Mouse (Mus musculus) G1E (cell line): ENCODE measurements around the gene Ralgapa2. TPM values are rescaled to one million over a fixed set of nuclear protein-coding genes. Genes with fewer than 3 reads are reported as not detected.

Experiments used
- ATAC-seq: 2 replicates; pipeline ENCODE4 v1.8.0; 2016; ENCODE audit warnings: mild to moderate bottlenecking; ENCODE audit not compliant: insufficient number of reproducible peaks, poor library complexity, low FRiP score, severe bottlenecking; ENCODE audit errors: extremely low read depth
- DNase-seq: peaks from one replicate; pipeline ENCODE4 v3.0.0; 2012; ENCODE audit warnings: low spot score
- H3K27me3 ChIP-seq: 2 replicates; pipeline ENCODE4 v1.6.1; 2012; ENCODE audit warnings: mild to moderate bottlenecking, low read length, inconsistent platforms; ENCODE audit not compliant: insufficient read depth
- H3K36me3 ChIP-seq: replicated peaks from 2 replicates; pipeline ENCODE3; 2012; ENCODE audit warnings: mild to moderate bottlenecking, inconsistent platforms
- H3K4me1 ChIP-seq: 2 replicates; pipeline ENCODE4 v1.6.1; 2012; ENCODE audit warnings: low read depth, low read length, inconsistent platforms, mixed read lengths; ENCODE audit not compliant: insufficient read depth
- H3K4me3 ChIP-seq: 2 replicates; pipeline ENCODE4 v1.5.1; 2012; ENCODE audit warnings: low read depth, mild to moderate bottlenecking, inconsistent platforms, low read length, moderate library complexity, mixed read lengths
- H3K9me3 ChIP-seq: replicated peaks from 2 replicates; pipeline ENCODE4 v1.6.1; 2012; ENCODE audit warnings: inconsistent platforms
- CTCF ChIP-seq: IDR thresholded peaks from 2 replicates; pipeline ENCODE4 v1.5.1; 2012; ENCODE audit warnings: low read depth, low read length, inconsistent platforms, mixed read lengths
- GATA1 ChIP-seq: IDR thresholded peaks from 2 replicates; pipeline ENCODE4 v1.6.1; 2012; ENCODE audit warnings: borderline replicate concordance, low read length, inconsistent platforms, mixed read lengths
- GATA2 ChIP-seq: IDR thresholded peaks from 2 replicates; pipeline ENCODE4 v1.6.1; 2012; ENCODE audit warnings: low read depth, low read length, inconsistent platforms, borderline replicate concordance
- POLR2AphosphoS5 ChIP-seq: IDR thresholded peaks from 2 replicates; pipeline ENCODE4 v1.6.1; 2012; ENCODE audit warnings: low read depth, low read length, inconsistent platforms; ENCODE audit not compliant: insufficient replicate concordance
- TAL1 ChIP-seq: conservative IDR thresholded peaks from 2 replicates; pipeline ENCODE4 v1.6.1; 2012; ENCODE audit warnings: low read depth, low read length, inconsistent platforms, mixed read lengths
- polyA plus RNA-seq: library from polyadenylated mRNA; stranded (reverse); fragments of >175 nt; gene quantifications from 2 replicates; pipeline ENCODE4 v1.2.3, GENCODE M21; 2012
- total RNA-seq, 2 experiments: library from RNA; stranded (forward) in 1 of 2; stranded (reverse) in 1 of 2; fragments of 200-1000 nt in 1 of 2; fragments of >200 nt in 1 of 2; fragmentation: Nextera tagmentation in 1 of 2; gene quantifications; 2 replicates each; pipeline ENCODE4 v1.2.3; 2014 to 2017

Gene Ralgapa2
- total and polyA plus RNA-seq, 3 experiments, result 8.2 to 25.2 (median 16.2) TPM

DNA sequence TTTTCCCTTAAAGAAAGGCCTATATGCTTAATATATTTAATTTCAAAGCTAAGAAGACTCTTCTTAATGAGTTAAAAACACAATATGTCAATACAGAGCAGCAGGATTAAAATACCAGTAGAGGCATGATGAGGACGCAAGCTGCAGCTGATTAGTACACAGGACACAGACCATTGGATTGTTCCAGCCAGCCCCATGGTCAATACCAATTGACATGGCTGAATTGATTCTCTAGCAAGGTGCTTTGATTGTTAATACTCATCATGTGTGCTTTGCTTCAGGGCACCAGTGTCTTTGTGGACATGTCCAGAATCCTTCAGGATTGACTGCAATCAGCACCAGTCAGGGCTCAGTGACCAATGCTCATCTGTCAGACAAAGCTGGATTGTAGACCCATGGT lies 185.5 kb downstream of the Ralgapa2 start:
- H3K4me3 ChIP-seq, result no peak overlapping the region
- no peaks in the 10 kb centered on the region for H3K9me3 ChIP-seq
- H3K27me3 ChIP-seq, result no peaks in the 10 kb centered on the region
- TF ChIP-seq TAL1 (no peak), POLR2AphosphoS5 (no peak), CTCF (no peak), GATA1 (no peak), GATA2 (no peak)
- DNase-seq (no peak), ATAC-seq (no peak)
- peaks cover 34% of the 10 kb centered on the region for H3K36me3 ChIP-seq
- H3K4me1 ChIP-seq, result no peaks in the 10 kb centered on the region

DNA sequence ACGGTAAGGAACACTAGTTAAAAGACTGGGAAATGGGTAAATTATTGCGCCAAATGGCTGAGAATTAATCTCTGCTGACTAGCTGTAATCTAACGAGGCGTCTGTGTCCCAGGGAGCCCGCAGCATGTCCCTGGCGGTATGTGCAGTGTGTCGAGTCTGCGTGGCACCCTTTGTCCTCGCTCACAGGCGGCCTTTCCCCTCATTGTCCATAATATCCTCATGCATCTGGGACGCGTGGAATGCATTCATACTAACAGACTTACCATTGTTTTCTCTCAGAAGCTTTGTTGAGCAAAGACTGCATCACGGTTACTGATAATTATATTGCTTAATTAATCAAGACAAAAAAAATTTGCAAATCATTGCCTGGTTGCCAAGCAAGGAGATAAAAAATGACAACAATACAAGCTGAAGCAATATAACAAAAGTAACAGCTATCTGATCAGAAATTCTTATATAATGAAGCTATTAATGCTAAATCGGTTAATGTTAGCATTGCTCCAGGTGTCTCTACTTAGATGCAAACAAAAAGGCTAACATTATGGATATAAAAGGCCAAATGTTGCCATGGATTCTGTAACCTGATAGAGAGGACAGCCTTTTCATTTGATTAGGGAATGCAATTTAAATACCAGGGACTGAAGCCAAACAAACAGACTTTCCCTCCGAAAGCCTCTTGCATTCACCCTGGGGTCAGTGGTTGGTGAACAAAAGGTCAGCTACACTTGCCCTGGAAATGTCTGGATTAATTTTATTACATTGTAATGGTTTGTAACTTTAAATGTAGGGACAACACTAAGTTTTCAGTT lies 187.0 kb downstream of the Ralgapa2 start:
- DNase-seq, result no peak
- Histone ChIP-seq H3K9me3 (no peaks in the 10 kb centered on the region), H3K36me3 (peaks cover 28% of the 10 kb centered on the region), H3K27me3 (no peaks in the 10 kb centered on the region), H3K4me1 (no peaks in the 10 kb centered on the region), H3K4me3 (no peak overlapping the region)
- ATAC-seq, result no peak
- TF ChIP-seq POLR2AphosphoS5, result no peak
- no peak for TF ChIP-seq TAL1
- TF ChIP-seq CTCF, result no peak
- no peak for TF ChIP-seq GATA1
- TF ChIP-seq GATA2, result no peak

DNA sequence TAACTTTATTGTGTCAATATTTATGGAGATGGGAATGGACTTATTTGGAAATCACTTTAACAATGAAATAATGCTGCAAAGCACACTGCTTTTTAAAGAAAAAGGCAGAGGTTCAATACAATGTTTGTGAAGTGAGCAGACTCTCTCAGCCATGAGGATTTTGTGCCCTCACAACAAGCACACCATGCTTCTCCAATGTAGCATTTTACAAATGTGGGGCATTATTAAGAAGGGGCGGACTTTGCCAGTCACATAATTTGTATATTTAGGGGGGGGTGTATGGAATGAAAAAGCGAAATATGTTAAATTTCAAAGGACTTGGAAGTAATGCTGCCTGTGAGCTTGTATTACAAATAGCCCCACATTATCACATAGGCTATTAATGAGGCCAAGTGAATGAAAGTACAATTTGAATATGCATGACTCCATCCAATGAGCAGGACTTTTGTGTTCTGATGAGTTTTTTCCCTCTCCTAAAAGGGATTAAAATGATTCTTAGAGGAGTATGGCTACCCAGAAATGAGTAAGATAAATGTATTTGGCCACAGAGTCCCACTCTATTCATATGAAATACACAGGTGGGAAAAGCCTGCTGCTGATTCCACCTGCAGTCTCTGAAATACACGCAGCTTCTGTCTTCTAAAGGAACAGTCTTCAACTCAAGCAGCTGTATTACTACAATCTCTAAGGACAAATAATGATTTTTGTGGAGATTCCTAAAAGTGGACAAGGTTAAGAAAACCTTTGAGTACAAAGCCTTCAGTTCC lies 187.8 kb downstream of the Ralgapa2 start:
- Histone ChIP-seq H3K9me3 (no peaks in the 10 kb centered on the region), H3K27me3 (no peaks in the 10 kb centered on the region), H3K4me1 (no peaks in the 10 kb centered on the region), H3K36me3 (peaks cover 24% of the 10 kb centered on the region), H3K4me3 (no peak overlapping the region)
- TF ChIP-seq POLR2AphosphoS5, result no peak
- TF ChIP-seq TAL1, result no peak
- no peak for TF ChIP-seq GATA2
- no peak for TF ChIP-seq GATA1
- no peak for TF ChIP-seq CTCF
- DNase-seq (no peak), ATAC-seq (no peak)

GRCm38 (mm10) chr2:146323528-146323927 lies 188.6 kb downstream of the Ralgapa2 start:
- H3K27me3 ChIP-seq, result no peaks in the 10 kb centered on the region
- peaks cover 22% of the 10 kb centered on the region for H3K36me3 ChIP-seq
- no peaks in the 10 kb centered on the region for H3K4me1 ChIP-seq
- DNase-seq, result no peak
- no peak overlapping the region for H3K4me3 ChIP-seq
- no peak for TF ChIP-seq CTCF
- no peak for TF ChIP-seq POLR2AphosphoS5
- no peak for TF ChIP-seq GATA1
- no peak for TF ChIP-seq TAL1
- no peak for TF ChIP-seq GATA2
- no peaks in the 10 kb centered on the region for H3K9me3 ChIP-seq
- ATAC-seq, result no peak

DNA sequence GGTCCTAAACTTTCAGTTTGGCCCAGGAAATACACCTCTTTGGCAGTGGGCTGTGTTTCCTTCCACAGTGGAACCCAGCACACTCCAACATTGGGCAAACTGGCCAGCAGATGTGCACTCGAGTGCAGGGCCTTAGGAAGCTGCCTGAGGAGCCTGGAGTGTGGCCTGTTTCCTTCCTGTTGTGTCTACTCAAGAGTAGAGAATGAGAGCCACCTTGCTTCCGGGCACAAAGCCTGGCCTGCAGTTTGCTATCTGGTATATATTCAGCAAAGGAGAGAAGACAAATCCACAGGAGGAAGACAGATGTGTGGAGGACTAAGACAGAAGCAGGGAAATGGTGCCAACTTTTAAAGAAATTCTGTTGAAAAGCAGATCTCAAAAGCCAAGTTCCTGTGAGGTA lies 189.4 kb downstream of the Ralgapa2 start:
- Histone ChIP-seq H3K4me1 (no peaks in the 10 kb centered on the region), H3K9me3 (no peaks in the 10 kb centered on the region), H3K36me3 (peaks cover 25% of the 10 kb centered on the region), H3K27me3 (no peaks in the 10 kb centered on the region), H3K4me3 (no peak overlapping the region)
- TF ChIP-seq POLR2AphosphoS5 (no peak), GATA2 (no peak), CTCF (no peak), GATA1 (no peak), TAL1 (no peak)
- no peak for DNase-seq
- ATAC-seq, result no peak; the same call in 1 of the 2 replicates

DNA sequence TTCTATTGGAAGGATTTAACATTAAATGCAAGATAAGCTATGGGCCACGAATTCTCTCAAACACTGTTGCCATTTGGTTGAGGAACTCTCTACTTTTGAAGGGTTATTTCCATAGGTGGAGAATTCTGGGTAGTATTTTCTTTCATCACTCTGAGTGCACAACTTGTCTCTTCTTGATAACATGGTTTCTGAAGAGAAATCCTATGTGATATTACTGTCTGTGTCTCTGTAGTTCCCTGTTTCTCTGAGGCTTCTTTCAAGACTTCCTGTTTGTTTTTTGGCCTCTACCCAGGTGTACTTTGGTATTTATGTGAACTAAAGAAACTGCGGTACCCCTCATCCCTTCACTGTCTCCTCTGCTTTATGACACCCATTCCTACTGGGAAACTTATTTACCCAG lies 190.1 kb downstream of the Ralgapa2 start:
- H3K9me3 ChIP-seq, result no peaks in the 10 kb centered on the region
- DNase-seq (no peak), ATAC-seq (no peak)
- no peak overlapping the region for H3K4me3 ChIP-seq
- H3K27me3 ChIP-seq, result no peaks in the 10 kb centered on the region
- no peaks in the 10 kb centered on the region for H3K4me1 ChIP-seq
- TF ChIP-seq CTCF (no peak), TAL1 (no peak), GATA2 (no peak), GATA1 (no peak), POLR2AphosphoS5 (no peak)
- H3K36me3 ChIP-seq, result peaks cover 22% of the 10 kb centered on the region
